Mouse (Mus musculus): Measurements from ENCODE around the gene Map3k7. TPM values are rescaled to one million over a fixed set of nuclear protein-coding genes. Genes with fewer than 3 reads are reported as not detected.

Map3k7 gene
- 34.6 and 36.1 TPM in 2 replicates for polyA plus RNA-seq (2015; fragmentation: Nextera tagmentation; extraction: Ambion mirVana)

DNA sequence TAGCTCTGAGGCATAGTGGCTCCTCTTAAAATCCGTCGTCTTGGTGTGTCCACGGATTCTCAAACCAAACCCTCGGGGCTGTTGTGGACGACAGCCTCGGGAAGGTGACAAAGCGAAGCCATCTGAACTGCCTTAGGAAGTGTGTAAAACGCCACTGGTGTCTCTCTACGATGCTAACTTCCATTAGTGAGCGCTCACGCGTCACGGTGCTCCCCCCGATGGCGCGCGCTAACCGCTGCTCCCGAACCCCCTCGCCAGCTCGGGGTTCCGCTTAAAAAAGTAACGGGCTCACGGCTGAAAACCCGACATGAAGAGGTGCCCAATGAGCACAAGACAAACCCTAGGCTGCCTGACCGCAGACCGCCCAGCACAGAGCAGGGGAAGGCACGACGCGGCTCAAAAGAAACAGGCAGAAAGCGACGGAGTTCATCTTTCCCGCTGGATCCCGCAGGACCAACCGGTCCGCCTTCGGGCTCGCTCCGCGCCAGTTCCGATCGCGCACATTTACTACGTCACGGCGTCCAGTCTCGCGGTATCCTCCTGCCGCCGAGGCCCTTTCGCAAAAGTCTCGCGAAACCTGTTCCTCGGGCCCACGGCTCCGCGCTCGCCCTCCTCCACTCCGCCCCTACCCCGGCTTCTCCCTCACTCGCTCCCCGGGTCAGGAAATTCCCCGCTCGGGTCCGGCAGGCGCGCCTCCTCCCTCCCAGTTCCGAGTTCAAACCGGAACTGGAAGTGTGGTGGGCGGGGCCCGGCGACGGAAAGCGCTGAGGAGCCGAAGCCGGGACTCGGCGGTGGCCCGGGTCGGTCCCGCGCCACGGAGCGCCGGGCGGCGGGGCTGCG is at the start of gene Map3k7:
Gene Map3k7, plus strand, starts transcription at position 744 of the 840 bp plus-strand sequence.
- peak; percentile 97 for ATAC-seq
- H3K27ac ChIP-seq (ENCODE audit: low read length), result peak within 1 kb of the TSS; percentile 98
- no peaks in the 10 kb centered on the region for H3K27me3 ChIP-seq (replicated peaks; ENCODE audit: control insufficient read depth, insufficient read depth, low read length)
- peaks cover 19% of the 10 kb centered on the region for H3K4me1 ChIP-seq (replicated peaks; ENCODE audit: control insufficient read depth, insufficient read depth, low read length)
- under 1% methylated on average over 86 of the region's 88 CpGs for WGBS
- H3K9me3 ChIP-seq (ENCODE audit: control insufficient read depth, low read length), result no peaks in the 10 kb centered on the region
- peak within 1 kb of the TSS; percentile 95 for H3K4me2 ChIP-seq (ENCODE audit: low read length)
- H3K36me3 ChIP-seq (ENCODE audit: control insufficient read depth, insufficient read depth), result no peaks in the 10 kb centered on the region
- H3K9ac ChIP-seq (replicated peaks; ENCODE audit: low read depth, low read length), result peak within 1 kb of the TSS; percentile 84
- peak within 1 kb of the TSS; percentile 91 for H3K4me3 ChIP-seq (replicated peaks; ENCODE audit: low read length)

DNA sequence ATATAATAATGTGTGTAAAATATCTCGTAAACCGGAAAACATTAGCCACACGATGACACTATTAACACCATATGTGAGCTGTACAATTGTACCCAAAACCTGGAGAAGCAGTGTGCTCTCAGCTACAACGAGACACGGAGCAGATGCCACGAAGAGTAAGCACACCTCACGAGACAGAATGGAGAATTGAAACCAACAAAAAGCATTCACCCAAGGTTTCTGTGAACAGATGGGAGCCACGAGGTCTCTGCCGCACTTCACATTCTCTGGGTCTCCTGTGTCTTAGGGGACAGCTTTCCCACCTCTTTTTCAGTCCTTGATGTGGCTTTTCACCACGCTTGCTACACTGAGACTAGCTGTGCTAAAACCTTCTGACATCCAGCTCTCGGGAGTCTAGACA is 48.8 kb upstream of the Map3k7 start:
- WGBS, result 62% methylated on average over 11 of the region's 11 CpGs
- no peaks in the 10 kb centered on the region for H3K4me1 ChIP-seq (replicated peaks; ENCODE audit: control insufficient read depth, insufficient read depth, low read length)
- no peak overlapping the region for H3K9ac ChIP-seq (replicated peaks; ENCODE audit: low read depth, low read length)
- no peak overlapping the region for H3K4me3 ChIP-seq (replicated peaks; ENCODE audit: low read length)
- no peak for ATAC-seq
- H3K27ac ChIP-seq (ENCODE audit: low read length), result no peak overlapping the region
- no peak overlapping the region for H3K4me2 ChIP-seq (ENCODE audit: low read length)
- no peaks in the 10 kb centered on the region for H3K9me3 ChIP-seq (ENCODE audit: control insufficient read depth, low read length)
- H3K27me3 ChIP-seq (replicated peaks; ENCODE audit: control insufficient read depth, insufficient read depth, low read length), result no peaks in the 10 kb centered on the region
- H3K36me3 ChIP-seq (ENCODE audit: control insufficient read depth, insufficient read depth), result no peaks in the 10 kb centered on the region

DNA sequence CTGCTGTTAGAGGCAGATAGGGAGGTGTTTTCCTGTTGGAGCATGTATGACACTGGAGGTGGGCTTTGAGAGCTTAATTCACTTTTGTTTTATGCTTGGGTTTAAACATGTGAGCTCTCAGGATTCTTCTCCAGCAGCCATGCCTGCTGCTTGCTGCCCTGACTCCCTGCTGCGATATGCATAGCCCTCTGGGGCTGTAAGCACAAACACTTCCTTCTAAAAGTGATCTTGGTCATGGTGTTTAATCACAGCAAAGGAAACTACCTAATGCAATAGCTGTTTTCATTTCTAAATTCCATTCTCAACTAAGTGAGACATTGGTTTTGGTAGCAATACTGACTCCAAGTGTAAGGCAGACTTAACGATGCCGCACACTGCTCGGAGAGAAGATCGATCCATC is 45.2 kb upstream of the Map3k7 start:
- H3K27ac ChIP-seq (ENCODE audit: low read length), result no peak overlapping the region
- ATAC-seq, result no peak
- H3K4me3 ChIP-seq (replicated peaks; ENCODE audit: low read length), result no peak overlapping the region
- H3K9me3 ChIP-seq (ENCODE audit: control insufficient read depth, low read length), result no peaks in the 10 kb centered on the region
- no peak overlapping the region for H3K9ac ChIP-seq (replicated peaks; ENCODE audit: low read depth, low read length)
- H3K36me3 ChIP-seq (ENCODE audit: control insufficient read depth, insufficient read depth), result no peaks in the 10 kb centered on the region
- no peak overlapping the region for H3K4me2 ChIP-seq (ENCODE audit: low read length)
- no peaks in the 10 kb centered on the region for H3K4me1 ChIP-seq (replicated peaks; ENCODE audit: control insufficient read depth, insufficient read depth, low read length)
- WGBS, result 92% methylated on average over 5 of the region's 5 CpGs
- H3K27me3 ChIP-seq (replicated peaks; ENCODE audit: control insufficient read depth, insufficient read depth, low read length), result 0 out of 2 replicates have a peak, but pooled peaks cover 3% of the 10 kb centered on the region

DNA sequence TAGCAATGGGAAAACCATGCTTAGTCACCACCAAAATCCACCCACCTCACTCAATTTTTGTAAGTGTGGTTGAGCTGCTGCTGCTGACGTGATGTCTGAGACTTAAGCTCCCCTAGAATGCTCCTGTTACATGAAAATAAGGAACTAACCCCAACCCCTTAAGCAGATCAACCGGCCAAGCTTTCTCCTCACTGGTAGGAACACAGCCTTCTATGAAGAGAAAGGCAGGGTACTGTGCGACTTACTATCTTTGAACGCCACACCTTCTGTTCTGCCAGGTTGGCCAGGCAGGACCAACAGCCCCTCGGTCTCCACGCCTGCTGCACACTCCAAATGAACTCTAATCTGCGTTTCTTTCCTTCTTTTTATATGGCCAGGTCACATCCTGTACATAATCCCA is 41.7 kb upstream of the Map3k7 start:
- 56% methylated on average over 7 of the region's 7 CpGs for WGBS
- Histone ChIP-seq H3K36me3 (ENCODE audit: control insufficient read depth, insufficient read depth) (no peaks in the 10 kb centered on the region), H3K27ac (ENCODE audit: low read length) (no peak overlapping the region), H3K4me2 (ENCODE audit: low read length) (no peak overlapping the region), H3K9ac (replicated peaks; ENCODE audit: low read depth, low read length) (no peak overlapping the region), H3K4me1 (replicated peaks; ENCODE audit: control insufficient read depth, insufficient read depth, low read length) (no peaks in the 10 kb centered on the region), H3K4me3 (replicated peaks; ENCODE audit: low read length) (no peak overlapping the region), H3K27me3 (replicated peaks; ENCODE audit: control insufficient read depth, insufficient read depth, low read length) (0 out of 2 replicates have a peak, but pooled peaks cover 3% of the 10 kb centered on the region), H3K9me3 (ENCODE audit: control insufficient read depth, low read length) (no peaks in the 10 kb centered on the region)
- ATAC-seq, result no peak

DNA sequence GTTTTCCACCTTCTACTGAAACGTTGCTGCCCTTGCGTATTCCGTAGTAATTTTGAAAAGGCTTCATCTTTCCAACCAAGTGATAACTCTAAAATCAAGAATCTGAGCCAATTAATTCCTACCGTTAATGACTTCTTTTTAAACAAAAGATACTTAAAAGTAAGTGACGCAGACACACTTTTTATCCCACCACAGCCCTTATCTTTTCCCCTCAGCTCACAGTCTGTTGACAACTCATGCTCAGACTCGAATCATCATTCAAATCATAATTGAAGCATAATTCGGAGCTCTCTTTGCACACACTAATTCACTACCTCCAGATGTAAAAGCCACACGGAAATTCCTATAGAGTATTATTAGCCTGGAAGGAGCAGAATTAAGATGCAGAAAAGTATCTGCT is 40.5 kb upstream of the Map3k7 start:
- no peaks in the 10 kb centered on the region for H3K36me3 ChIP-seq (ENCODE audit: control insufficient read depth, insufficient read depth)
- no peaks in the 10 kb centered on the region for H3K4me1 ChIP-seq (replicated peaks; ENCODE audit: control insufficient read depth, insufficient read depth, low read length)
- 0 out of 2 replicates have a peak, but pooled peaks cover 3% of the 10 kb centered on the region for H3K27me3 ChIP-seq (replicated peaks; ENCODE audit: control insufficient read depth, insufficient read depth, low read length)
- H3K9ac ChIP-seq (replicated peaks; ENCODE audit: low read depth, low read length), result no peak overlapping the region
- ATAC-seq, result no peak
- no peak overlapping the region for H3K4me2 ChIP-seq (ENCODE audit: low read length)
- 52% methylated on average over 8 of the region's 8 CpGs for WGBS
- no peak overlapping the region for H3K4me3 ChIP-seq (replicated peaks; ENCODE audit: low read length)
- no peaks in the 10 kb centered on the region for H3K9me3 ChIP-seq (ENCODE audit: control insufficient read depth, low read length)
- no peak overlapping the region for H3K27ac ChIP-seq (ENCODE audit: low read length)

DNA sequence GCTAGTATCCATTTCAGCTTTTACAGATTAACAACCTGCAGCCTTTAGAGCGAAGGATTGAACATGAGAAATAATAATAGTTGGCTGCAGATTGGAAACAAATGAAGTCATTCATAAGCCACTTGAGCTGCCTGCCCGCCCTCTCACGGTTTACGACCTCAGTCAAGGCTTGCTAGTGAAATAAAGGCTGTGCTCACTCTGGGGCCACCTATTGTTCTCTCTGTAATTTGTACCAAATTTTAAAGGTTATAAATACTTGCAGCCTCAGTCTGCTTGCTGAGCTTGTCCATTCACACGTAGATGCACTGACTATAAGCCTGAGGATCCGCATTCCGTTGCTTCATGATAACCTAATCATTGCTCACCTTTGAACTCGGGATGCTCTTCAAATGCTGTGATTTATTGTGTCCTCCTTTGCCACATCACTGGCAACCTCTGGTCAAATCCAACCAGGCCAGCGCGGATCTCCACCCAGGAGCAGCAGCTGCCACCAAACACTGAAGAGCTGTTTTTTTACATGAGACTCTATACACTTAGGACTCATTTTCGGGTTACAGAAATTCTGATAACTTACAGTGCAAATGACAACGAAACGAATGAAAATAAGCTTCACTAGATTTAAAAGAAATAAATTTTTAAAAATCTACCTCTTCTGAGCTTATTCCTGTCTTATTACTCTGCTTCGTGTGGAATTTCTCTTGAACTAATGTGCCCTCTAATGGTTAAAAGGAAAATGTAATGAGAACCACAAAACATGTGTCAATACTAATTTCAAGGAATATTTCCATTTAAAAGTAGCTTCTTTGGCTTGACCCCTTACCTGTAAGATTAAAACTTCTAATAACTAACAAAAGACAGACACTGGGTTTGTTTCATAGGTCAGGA is 39.4 kb upstream of the Map3k7 start:
- 0 out of 2 replicates have a peak overlapping the region, but pooled peaks have one; percentile 13 for H3K4me2 ChIP-seq (ENCODE audit: low read length)
- peak; percentile 28; the same call in 1 of the 2 replicates for ATAC-seq
- no peak overlapping the region for H3K4me3 ChIP-seq (replicated peaks; ENCODE audit: low read length)
- 0 out of 2 replicates have a peak, but pooled peaks cover 3% of the 10 kb centered on the region for H3K27me3 ChIP-seq (replicated peaks; ENCODE audit: control insufficient read depth, insufficient read depth, low read length)
- no peak overlapping the region for H3K27ac ChIP-seq (ENCODE audit: low read length)
- no peaks in the 10 kb centered on the region for H3K9me3 ChIP-seq (ENCODE audit: control insufficient read depth, low read length)
- no peaks in the 10 kb centered on the region for H3K4me1 ChIP-seq (replicated peaks; ENCODE audit: control insufficient read depth, insufficient read depth, low read length)
- no peak overlapping the region for H3K9ac ChIP-seq (replicated peaks; ENCODE audit: low read depth, low read length)
- no peaks in the 10 kb centered on the region for H3K36me3 ChIP-seq (ENCODE audit: control insufficient read depth, insufficient read depth)
- WGBS, result 36% methylated on average over 14 of the region's 14 CpGs

DNA sequence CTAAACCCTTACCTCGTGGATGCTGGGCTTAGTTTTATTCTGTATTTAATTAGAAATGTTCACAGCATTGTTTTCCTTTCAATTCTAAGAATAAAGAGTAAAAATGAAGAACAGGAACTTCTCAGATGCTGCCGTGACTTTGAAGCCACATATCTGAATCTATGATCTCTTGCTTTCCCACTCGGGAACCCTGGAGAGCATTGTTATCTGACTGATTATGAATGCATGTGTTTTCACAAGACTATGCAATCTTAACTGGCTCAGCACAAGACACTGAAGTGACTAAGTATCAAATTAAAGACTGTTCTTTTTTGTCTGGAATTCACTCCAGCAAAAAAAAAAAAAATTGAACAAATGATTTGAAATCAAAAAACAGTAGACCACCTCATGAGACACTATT is 30.7 kb upstream of the Map3k7 start:
- H3K27me3 ChIP-seq (replicated peaks; ENCODE audit: control insufficient read depth, insufficient read depth, low read length), result no peaks in the 10 kb centered on the region
- no peak overlapping the region for H3K9ac ChIP-seq (replicated peaks; ENCODE audit: low read depth, low read length)
- no peaks in the 10 kb centered on the region for H3K36me3 ChIP-seq (ENCODE audit: control insufficient read depth, insufficient read depth)
- H3K9me3 ChIP-seq (ENCODE audit: control insufficient read depth, low read length), result no peaks in the 10 kb centered on the region
- no peak for ATAC-seq
- WGBS, result 10% methylated on average over 3 of the region's 3 CpGs
- no peak overlapping the region for H3K4me2 ChIP-seq (ENCODE audit: low read length)
- H3K4me1 ChIP-seq (replicated peaks; ENCODE audit: control insufficient read depth, insufficient read depth, low read length), result peaks cover 15% of the 10 kb centered on the region
- H3K27ac ChIP-seq (ENCODE audit: low read length), result no peak overlapping the region
- H3K4me3 ChIP-seq (replicated peaks; ENCODE audit: low read length), result no peak overlapping the region

DNA sequence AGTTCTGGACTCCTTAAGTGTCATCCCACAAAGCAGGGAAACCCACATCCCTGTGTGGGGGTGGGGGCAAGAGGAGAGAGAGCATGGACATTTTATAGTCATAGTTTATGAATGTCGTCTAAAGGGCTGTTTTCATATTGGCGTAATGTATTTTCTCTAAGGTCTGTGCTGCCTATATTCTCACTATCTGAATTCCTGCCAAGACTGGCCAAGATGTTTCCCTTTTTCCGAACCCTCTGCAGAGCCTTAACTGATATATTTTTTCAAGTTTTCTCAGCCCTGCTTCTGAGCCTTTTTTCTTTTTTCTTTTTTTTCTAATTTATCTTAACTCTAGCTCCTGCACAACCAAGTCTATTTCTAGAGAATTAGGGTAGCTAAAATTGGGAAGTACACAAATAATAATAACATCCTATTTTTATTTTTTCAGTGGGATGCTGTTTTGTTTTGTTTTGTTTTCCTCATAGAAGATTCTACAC is 28.0 kb upstream of the Map3k7 start:
- Histone ChIP-seq H3K9ac (replicated peaks; ENCODE audit: low read depth, low read length) (no peak overlapping the region), H3K4me2 (ENCODE audit: low read length) (no peak overlapping the region), H3K36me3 (ENCODE audit: control insufficient read depth, insufficient read depth) (no peaks in the 10 kb centered on the region), H3K4me1 (replicated peaks; ENCODE audit: control insufficient read depth, insufficient read depth, low read length) (peaks cover 15% of the 10 kb centered on the region), H3K4me3 (replicated peaks; ENCODE audit: low read length) (no peak overlapping the region), H3K27me3 (replicated peaks; ENCODE audit: control insufficient read depth, insufficient read depth, low read length) (0 out of 2 replicates have a peak, but pooled peaks cover 2% of the 10 kb centered on the region), H3K9me3 (ENCODE audit: control insufficient read depth, low read length) (no peaks in the 10 kb centered on the region), H3K27ac (ENCODE audit: low read length) (no peak overlapping the region)
- ATAC-seq, result no peak
- 55% methylated on average over 3 of the region's 3 CpGs for WGBS

DNA sequence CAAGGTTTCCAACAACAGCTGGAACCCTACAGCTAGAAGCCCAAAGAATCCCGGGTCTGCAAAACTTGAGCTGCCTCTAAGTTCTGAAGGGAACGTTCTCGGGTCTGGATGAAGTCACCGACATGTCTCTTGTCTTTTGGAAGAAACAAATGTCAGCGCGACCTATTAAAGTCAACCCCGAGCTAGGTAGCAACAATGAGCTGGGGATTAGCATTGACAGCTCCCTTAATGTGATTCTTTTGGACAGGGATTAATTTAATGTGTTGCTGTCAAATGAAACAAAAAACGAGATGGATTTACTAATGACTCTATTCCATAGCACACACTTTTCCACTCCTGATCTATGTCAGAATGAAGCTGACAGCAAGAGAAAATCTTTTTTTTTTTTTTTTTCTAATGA is 27.5 kb upstream of the Map3k7 start:
- WGBS, result 3% methylated on average over 8 of the region's 8 CpGs
- Histone ChIP-seq H3K27ac (ENCODE audit: low read length) (no peak overlapping the region), H3K4me3 (replicated peaks; ENCODE audit: low read length) (no peak overlapping the region), H3K4me1 (replicated peaks; ENCODE audit: control insufficient read depth, insufficient read depth, low read length) (peaks cover 15% of the 10 kb centered on the region), H3K9ac (replicated peaks; ENCODE audit: low read depth, low read length) (no peak overlapping the region), H3K4me2 (ENCODE audit: low read length) (no peak overlapping the region), H3K36me3 (ENCODE audit: control insufficient read depth, insufficient read depth) (no peaks in the 10 kb centered on the region), H3K9me3 (ENCODE audit: control insufficient read depth, low read length) (no peaks in the 10 kb centered on the region), H3K27me3 (replicated peaks; ENCODE audit: control insufficient read depth, insufficient read depth, low read length) (0 out of 2 replicates have a peak, but pooled peaks cover 2% of the 10 kb centered on the region)
- peak; percentile 47; the same call in 1 of the 2 replicates for ATAC-seq

Measured in forebrain, embryonic 16.5 days (tissue).